Mouse (Mus musculus) liver, embryonic 13.5 days (tissue): ENCODE data around the gene Pon2. TPM values are rescaled to one million over a fixed set of nuclear protein-coding genes. Genes with fewer than 3 reads are reported as not detected.
A peak's percentile ranks its signal among the peaks of the same experiment; 100 is the strongest.

ENCODE experiments used
- ATAC-seq: fragments of 200-750 bp; cut with Nextera tagmentation; 2 replicates; pipeline ENCODE4 v1.8.0; 2017; ENCODE audit warnings: low read depth, mild to moderate bottlenecking, moderate number of reproducible peaks, moderate library complexity
- DNase-seq: peaks from one replicate; pipeline ENCODE4 v3.0.0; 2022
- H3K27ac ChIP-seq: fragments of 300-500 bp; sonication (generic); 2 replicates; pipeline ENCODE4 v1.5.1; 2015; ENCODE audit warnings: moderate library complexity, mild to moderate bottlenecking, inconsistent platforms
- H3K27me3 ChIP-seq: fragments of 300-500 bp; sonication (generic); 2 replicates; pipeline ENCODE4 v1.6.1; 2015; ENCODE audit warnings: mild to moderate bottlenecking, inconsistent platforms
- H3K36me3 ChIP-seq: fragments of 300-500 bp; sonication (generic); 2 replicates; pipeline ENCODE4 v1.6.1; 2015; ENCODE audit warnings: mild to moderate bottlenecking, inconsistent platforms
- H3K4me1 ChIP-seq: fragments of 300-500 bp; sonication (generic); replicated peaks from 2 replicates; pipeline ENCODE4 v1.6.1; 2015; ENCODE audit warnings: inconsistent platforms
- H3K4me2 ChIP-seq: fragments of 300-500 bp; sonication (generic); 2 replicates; pipeline ENCODE4 v1.6.1; 2015; ENCODE audit warnings: inconsistent platforms, mild to moderate bottlenecking, moderate library complexity
- H3K4me3 ChIP-seq: fragments of 300-500 bp; sonication (generic); replicated peaks from 2 replicates; pipeline ENCODE4 v1.5.1; 2015; ENCODE audit warnings: mild to moderate bottlenecking, inconsistent platforms
- H3K9ac ChIP-seq: fragments of 300-500 bp; sonication (generic); 2 replicates; pipeline ENCODE4 v1.6.1; 2015; ENCODE audit warnings: mild to moderate bottlenecking, inconsistent platforms
- H3K9me3 ChIP-seq: fragments of 300-500 bp; sonication (generic); replicated peaks from 2 replicates; pipeline ENCODE4 v1.6.1; 2016; ENCODE audit warnings: inconsistent platforms
- WGBS: fragments of 180-500 bp; shearing (Covaris S2); methylation state at CpG from one replicate; pipeline ENCODE4 v1.1.7; 2015; ENCODE audit not compliant: insufficient replicate concordance; 5-methylcytosine and 5-hydroxymethylcytosine counted together
- polyA plus RNA-seq: library from polyadenylated mRNA; unstranded; fragments of >200 nt; fragmentation: Nextera tagmentation; extraction: Ambion mirVana; gene quantifications from 2 replicates; pipeline ENCODE4 v1.2.1, GENCODE M21; 2015

Gene Pon2
- polyA plus RNA-seq, 1 experiment from 2014 or later, result 52.6 TPM

DNA sequence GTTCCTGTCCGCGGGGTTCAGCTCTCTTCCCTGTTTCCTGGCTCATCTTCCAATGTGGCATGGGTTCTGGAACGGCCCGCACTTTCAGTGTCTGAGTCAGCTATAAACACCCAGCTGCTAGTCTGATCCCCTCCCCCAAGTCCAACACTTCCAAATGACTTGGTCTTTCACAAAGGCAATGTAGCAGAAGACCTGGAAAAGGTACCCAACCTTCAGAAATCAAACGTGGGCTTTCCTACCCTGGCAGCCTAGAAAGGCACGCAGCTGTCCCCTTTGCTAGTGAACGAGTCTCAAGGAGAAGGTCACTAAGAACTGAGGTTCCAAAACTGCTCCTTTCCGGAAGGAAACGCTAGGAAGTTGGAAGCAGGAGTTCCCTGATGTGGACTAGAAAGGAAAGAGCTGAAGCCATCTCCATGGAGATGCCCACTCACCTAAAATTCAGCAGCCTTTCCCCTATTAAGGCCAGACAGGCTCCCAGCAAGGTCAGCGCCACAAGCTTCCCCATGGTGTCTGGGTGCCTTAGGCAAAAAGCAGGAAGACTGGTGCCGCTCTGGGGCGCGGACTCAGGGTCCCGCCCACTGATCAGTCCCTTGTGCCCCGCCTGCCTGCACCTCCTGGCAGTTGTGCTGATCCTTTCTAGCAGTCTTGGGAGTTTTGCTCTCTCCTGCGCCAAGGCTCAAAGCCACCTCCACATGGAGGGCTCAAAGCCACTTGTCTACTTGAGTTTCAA is 42.4 kb downstream of the Pon2 start, which contains the start of gene Pon3:
Gene Pon3, minus strand, starts transcription at position 565 of the 730 bp plus-strand sequence.
- ATAC-seq, result peak; percentile 100
- H3K4me2 ChIP-seq, result peak within 1 kb of the TSS; percentile 84
- H3K36me3 ChIP-seq, result 0 out of 2 replicates have a peak, but pooled peaks cover 3% of the 10 kb centered on the region
- H3K9ac ChIP-seq, result peak within 1 kb of the TSS; percentile 78
- WGBS, result 2% methylated on average over 16 of the region's 16 CpGs
- H3K27ac ChIP-seq, result peak within 1 kb of the TSS; percentile 59
- no peaks in the 10 kb centered on the region for H3K27me3 ChIP-seq
- no peaks in the 10 kb centered on the region for H3K9me3 ChIP-seq
- peaks cover 27% of the 10 kb centered on the region for H3K4me1 ChIP-seq
- peak; percentile 70 for DNase-seq
- H3K4me3 ChIP-seq, result peak within 1 kb of the TSS; percentile 68

DNA sequence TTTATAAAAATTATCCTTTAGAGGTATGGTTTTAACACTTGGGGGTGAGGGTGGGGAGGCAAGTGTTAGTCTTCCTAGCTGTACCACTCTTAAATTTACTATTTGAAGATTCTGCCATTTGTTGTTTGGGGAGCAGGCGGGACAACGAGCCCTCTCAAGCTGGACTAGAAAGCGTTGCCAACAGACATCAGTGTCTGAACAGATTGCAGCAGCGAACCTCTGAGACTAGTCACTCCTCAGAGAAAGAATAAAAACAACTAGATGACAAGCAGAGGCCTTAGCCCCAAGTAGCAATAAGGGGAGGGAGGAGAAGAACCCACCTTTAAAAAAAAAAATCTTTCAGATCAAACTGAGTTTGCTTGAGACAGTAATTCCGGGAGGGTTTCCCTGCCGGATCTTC is 43.0 kb downstream of the Pon2 start:
- peak overlapping the region; percentile 68 for H3K4me3 ChIP-seq
- DNase-seq, result no peak
- no peak overlapping the region for H3K27ac ChIP-seq
- H3K27me3 ChIP-seq, result no peaks in the 10 kb centered on the region
- H3K9me3 ChIP-seq, result no peaks in the 10 kb centered on the region
- H3K4me1 ChIP-seq, result peaks cover 27% of the 10 kb centered on the region
- H3K36me3 ChIP-seq, result 0 out of 2 replicates have a peak, but pooled peaks cover 3% of the 10 kb centered on the region
- peak overlapping the region; percentile 84 for H3K4me2 ChIP-seq
- no peak for ATAC-seq
- WGBS, result 22% methylated on average over 6 of the region's 6 CpGs
- peak overlapping the region; percentile 78 for H3K9ac ChIP-seq

DNA sequence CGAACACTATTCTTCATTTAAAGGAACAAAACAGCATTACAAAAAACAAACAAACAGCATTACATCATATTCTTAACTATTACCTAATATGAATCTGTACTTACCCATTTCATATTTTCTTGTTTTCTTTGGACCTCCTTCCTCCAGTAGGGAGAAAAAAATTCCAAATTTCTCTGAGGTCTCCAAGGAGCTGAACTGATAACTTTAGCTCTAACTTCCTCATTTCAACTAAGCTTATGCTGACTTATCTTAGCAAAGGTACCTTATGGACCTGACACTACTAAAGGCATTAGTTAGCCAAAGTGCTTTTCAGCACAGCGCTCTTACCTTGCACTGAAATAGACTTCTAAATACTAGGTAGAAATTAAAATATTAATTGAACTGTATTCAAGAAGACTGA is 43.4 kb downstream of the Pon2 start:
- H3K27me3 ChIP-seq, result no peaks in the 10 kb centered on the region
- no peak overlapping the region for H3K27ac ChIP-seq
- H3K9ac ChIP-seq, result no peak overlapping the region
- DNase-seq (no peak), ATAC-seq (no peak)
- peak overlapping the region; percentile 84 for H3K4me2 ChIP-seq
- peak overlapping the region; percentile 68 for H3K4me3 ChIP-seq
- H3K9me3 ChIP-seq, result no peaks in the 10 kb centered on the region
- 86% methylated on average over 2 of the region's 2 CpGs for WGBS
- H3K36me3 ChIP-seq, result 0 out of 2 replicates have a peak, but pooled peaks cover 3% of the 10 kb centered on the region
- H3K4me1 ChIP-seq, result peaks cover 27% of the 10 kb centered on the region

DNA sequence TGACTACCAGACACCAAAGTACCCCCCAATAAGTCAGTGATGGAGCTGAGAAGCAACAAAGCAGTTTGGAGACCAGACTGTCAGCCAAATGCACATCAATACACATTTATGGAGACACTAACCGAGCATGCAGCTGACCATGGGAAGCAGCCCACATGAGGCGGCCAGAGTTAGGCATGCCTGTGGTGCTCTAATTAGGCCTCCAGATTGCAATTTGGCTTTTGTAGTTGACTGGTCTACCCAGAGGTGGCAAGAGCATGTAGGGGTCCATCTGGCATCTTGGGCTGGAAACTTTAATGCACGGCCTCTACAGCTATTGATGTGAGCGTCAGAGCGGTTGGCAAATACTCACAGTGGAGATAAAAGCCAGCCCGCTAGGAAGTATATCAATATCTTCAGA is 52.3 kb downstream of the Pon2 start:
- H3K9ac ChIP-seq, result no peak overlapping the region
- H3K27me3 ChIP-seq, result no peaks in the 10 kb centered on the region
- H3K4me2 ChIP-seq, result no peak overlapping the region
- ATAC-seq (no peak), DNase-seq (no peak)
- no peak overlapping the region for H3K27ac ChIP-seq
- 79% methylated on average over 6 of the region's 6 CpGs for WGBS
- H3K36me3 ChIP-seq, result peaks cover 10% of the 10 kb centered on the region; the same call in 1 of the 2 replicates
- no peak overlapping the region for H3K4me3 ChIP-seq
- no peaks in the 10 kb centered on the region for H3K4me1 ChIP-seq
- H3K9me3 ChIP-seq, result no peaks in the 10 kb centered on the region

DNA sequence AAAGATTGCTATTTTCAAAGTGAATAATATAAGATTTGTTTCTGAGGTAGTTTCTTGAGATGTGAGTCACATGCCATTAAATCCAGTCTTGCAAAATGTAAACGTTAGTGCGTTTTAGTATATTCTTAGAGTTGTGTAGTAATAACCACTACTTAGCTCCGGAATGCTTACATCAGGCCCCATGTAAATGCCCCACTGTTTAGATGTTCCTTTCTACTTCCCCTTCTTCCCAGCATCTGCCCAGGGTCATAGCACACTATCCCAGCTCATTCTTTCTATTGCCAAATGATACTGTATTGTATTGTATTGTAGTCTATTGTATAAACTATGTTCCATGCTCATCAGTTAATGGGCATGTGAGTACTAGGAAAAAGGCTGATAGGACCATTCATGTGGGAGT is 59.5 kb downstream of the Pon2 start:
- H3K4me3 ChIP-seq, result no peak overlapping the region
- H3K9me3 ChIP-seq, result no peaks in the 10 kb centered on the region
- no peak overlapping the region for H3K9ac ChIP-seq
- no peaks in the 10 kb centered on the region for H3K27me3 ChIP-seq
- no peak overlapping the region for H3K4me2 ChIP-seq
- peaks cover 21% of the 10 kb centered on the region for H3K4me1 ChIP-seq
- no peak for DNase-seq
- WGBS, result 91% methylated on average over 3 of the region's 3 CpGs
- no peak overlapping the region for H3K27ac ChIP-seq
- no peak for ATAC-seq
- peaks cover 3% of the 10 kb centered on the region for H3K36me3 ChIP-seq

DNA sequence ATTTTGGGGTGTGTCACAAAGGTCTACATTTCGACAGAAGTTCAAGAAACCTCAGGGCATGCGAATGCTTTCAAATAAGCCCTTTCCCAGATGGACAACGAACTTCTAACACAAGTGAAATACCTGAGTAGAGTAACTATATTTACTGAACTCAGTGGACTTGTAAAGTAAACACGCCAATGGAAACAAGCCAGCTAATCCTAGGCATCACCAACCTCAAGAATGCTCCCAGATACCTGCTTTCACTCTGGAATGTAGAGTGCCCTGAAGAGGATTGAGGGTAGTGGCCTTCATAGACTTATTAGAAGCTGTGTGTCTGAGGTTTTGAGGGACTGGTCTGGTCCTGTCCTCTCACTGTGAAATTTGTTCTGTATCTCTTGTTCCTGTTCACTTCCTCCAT is 60.7 kb downstream of the Pon2 start:
- H3K27ac ChIP-seq, result peak overlapping the region; percentile 62
- WGBS, result 64% methylated on average over 4 of the region's 4 CpGs
- H3K4me3 ChIP-seq, result no peak overlapping the region
- H3K27me3 ChIP-seq, result no peaks in the 10 kb centered on the region
- peaks cover 3% of the 10 kb centered on the region; the same call in 1 of the 2 replicates for H3K36me3 ChIP-seq
- ATAC-seq, result no peak
- no peak overlapping the region for H3K9ac ChIP-seq
- H3K4me1 ChIP-seq, result peaks cover 21% of the 10 kb centered on the region
- no peak overlapping the region for H3K4me2 ChIP-seq
- DNase-seq, result no peak
- H3K9me3 ChIP-seq, result no peaks in the 10 kb centered on the region

DNA sequence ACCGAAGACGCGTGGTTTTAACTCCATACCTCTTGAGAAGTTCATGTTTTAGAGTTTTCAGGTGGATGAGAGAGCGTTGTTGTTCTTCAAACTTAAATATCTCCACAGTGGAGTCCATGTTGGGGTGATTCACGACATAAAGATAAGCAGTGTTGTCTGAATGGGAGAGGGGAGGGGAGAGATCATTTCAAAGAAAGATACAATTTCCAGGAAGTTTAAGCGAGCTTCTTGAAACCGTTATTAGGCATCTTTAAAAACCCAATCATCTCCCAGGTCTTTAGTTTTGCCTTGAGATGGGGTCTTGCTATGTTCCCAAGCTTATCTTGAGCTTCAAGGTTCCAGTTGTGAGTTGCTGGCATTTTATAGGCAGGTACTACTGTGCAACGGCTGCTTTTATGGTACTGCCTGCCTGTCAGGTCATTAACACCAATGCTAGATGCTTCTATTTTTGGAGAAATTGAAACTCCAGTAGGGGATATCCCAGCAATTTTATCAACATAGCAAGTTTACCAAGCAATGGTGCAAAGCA is 61.3 kb downstream of the Pon2 start:
- Histone ChIP-seq H3K9ac (no peak overlapping the region), H3K27ac (peak overlapping the region; percentile 62), H3K36me3 (peaks cover 3% of the 10 kb centered on the region; the same call in 1 of the 2 replicates), H3K4me1 (peaks cover 21% of the 10 kb centered on the region), H3K4me2 (0 out of 2 replicates have a peak overlapping the region, but pooled peaks have one; percentile 12), H3K27me3 (no peaks in the 10 kb centered on the region), H3K9me3 (no peaks in the 10 kb centered on the region), H3K4me3 (no peak overlapping the region)
- ATAC-seq (peak; percentile 79), DNase-seq (peak; percentile 4)
- WGBS, result 60% methylated on average over 8 of the region's 8 CpGs

DNA sequence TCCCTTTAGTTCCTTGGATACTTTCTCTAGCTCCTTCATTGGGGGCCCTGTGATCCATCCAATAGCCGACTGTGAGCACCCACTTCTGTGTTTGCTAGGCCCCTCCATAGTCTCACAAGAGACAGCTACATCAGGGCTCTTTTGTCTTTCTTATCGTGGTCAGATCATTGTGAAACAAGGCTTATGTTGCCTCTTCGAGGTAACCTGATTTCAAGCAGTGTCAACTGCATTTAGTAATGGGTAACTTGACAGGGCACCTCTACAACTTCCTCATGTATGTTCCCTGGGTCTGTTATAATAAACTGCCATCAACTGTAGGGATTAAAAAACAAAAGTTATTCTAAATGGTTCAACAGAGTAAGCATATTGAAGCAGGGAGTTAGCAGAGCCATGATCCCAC is 63.7 kb downstream of the Pon2 start:
- DNase-seq (no peak), ATAC-seq (no peak)
- H3K27me3 ChIP-seq, result no peaks in the 10 kb centered on the region
- H3K27ac ChIP-seq, result no peak overlapping the region
- H3K9me3 ChIP-seq, result no peaks in the 10 kb centered on the region
- 46% methylated on average over 3 of the region's 3 CpGs for WGBS
- H3K9ac ChIP-seq, result no peak overlapping the region
- peaks cover 6% of the 10 kb centered on the region; the same call in 1 of the 2 replicates for H3K36me3 ChIP-seq
- H3K4me1 ChIP-seq, result peaks cover 21% of the 10 kb centered on the region
- H3K4me2 ChIP-seq, result no peak overlapping the region
- no peak overlapping the region for H3K4me3 ChIP-seq

DNA sequence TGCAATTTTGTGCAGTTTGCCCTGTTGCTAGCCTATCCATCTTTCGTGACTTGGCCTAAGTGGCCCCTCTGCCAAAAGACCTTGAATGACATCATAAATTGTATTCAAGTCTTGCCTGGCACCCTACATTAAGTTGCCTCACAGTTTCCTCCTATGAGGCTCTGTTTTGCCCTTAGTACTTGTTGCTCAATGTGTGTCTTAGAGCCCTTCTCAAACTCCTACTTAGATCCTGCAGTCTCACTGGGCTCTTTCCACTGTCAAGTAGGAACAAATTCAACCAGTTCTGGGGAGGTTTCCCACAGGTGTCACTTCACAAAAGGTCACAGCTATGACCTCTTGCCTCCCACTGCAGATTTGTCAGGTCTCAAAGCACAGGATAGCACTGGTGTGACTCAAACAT is 64.4 kb downstream of the Pon2 start:
- H3K9ac ChIP-seq, result no peak overlapping the region
- no peak overlapping the region for H3K4me2 ChIP-seq
- 77% methylated on average over 1 of the region's 1 CpGs for WGBS
- H3K4me1 ChIP-seq, result peaks cover 21% of the 10 kb centered on the region
- no peak overlapping the region for H3K27ac ChIP-seq
- H3K36me3 ChIP-seq, result peaks cover 6% of the 10 kb centered on the region; the same call in 1 of the 2 replicates
- ATAC-seq, result no peak
- H3K27me3 ChIP-seq, result no peaks in the 10 kb centered on the region
- no peak for DNase-seq
- H3K4me3 ChIP-seq, result no peak overlapping the region
- no peaks in the 10 kb centered on the region for H3K9me3 ChIP-seq

DNA sequence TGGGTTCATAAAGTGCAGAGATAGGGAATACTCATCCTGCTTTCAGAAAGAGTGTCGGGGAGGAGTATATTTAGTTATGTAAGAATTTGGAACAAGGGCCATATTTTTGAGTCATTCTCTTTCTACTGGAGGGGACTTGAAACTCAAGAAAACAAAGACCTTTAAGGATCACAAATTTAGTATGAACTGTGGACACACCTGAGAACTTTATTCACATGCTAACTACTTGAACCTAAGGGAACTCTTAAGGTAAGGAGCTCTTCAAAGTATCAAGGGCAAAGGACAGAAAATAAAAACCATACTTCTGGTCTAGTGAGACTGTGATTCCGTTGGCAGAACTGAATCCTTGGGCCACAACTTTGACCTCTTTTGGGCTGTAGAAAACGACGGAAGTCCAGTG is 66.2 kb downstream of the Pon2 start:
- WGBS, result 80% methylated on average over 4 of the region's 4 CpGs
- H3K4me2 ChIP-seq, result no peak overlapping the region
- no peak for ATAC-seq

DNA sequence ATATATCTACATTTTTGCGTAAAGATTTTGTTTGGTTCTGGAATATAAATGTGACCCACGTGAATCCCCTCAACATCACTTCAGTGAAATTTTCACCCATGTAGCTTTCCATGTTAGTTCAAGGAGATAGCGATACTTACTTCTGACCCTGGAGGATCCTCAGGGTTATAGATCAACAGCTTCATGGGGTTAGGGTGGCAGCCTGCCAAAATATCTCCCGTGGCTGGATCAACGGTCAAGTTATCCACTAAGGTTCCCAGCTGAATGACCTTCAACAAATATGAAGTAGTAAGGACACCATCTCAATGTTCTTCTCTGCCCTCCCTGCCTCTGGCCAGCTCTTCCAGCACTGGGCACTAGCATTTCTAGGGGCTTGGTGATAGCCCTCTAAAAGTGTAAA is 68.0 kb downstream of the Pon2 start:
- 0 out of 2 replicates have a peak, but pooled peaks cover 2% of the 10 kb centered on the region for H3K4me1 ChIP-seq
- 0 out of 2 replicates have a peak, but pooled peaks cover 4% of the 10 kb centered on the region for H3K36me3 ChIP-seq
- WGBS, result 82% methylated on average over 5 of the region's 5 CpGs
- no peak overlapping the region for H3K4me2 ChIP-seq
- no peaks in the 10 kb centered on the region for H3K27me3 ChIP-seq
- H3K9ac ChIP-seq, result no peak overlapping the region
- H3K27ac ChIP-seq, result no peak overlapping the region
- ATAC-seq (no peak), DNase-seq (no peak)
- no peaks in the 10 kb centered on the region for H3K9me3 ChIP-seq
- H3K4me3 ChIP-seq, result no peak overlapping the region

More for the DNA sequence above, 66.2 kb downstream of the Pon2 start:
- H3K4me1 ChIP-seq, result peaks cover 10% of the 10 kb centered on the region
- H3K27me3 ChIP-seq, result no peaks in the 10 kb centered on the region
- no peak overlapping the region for H3K9ac ChIP-seq
- no peak overlapping the region for H3K27ac ChIP-seq
- H3K9me3 ChIP-seq, result no peaks in the 10 kb centered on the region
- no peak for DNase-seq
- H3K4me3 ChIP-seq, result no peak overlapping the region
- peaks cover 6% of the 10 kb centered on the region; the same call in 1 of the 2 replicates for H3K36me3 ChIP-seq
